Mouse (Mus musculus): Measurements from ENCODE around the gene Ccdc149.

The Ccdc149 gene

DNA sequence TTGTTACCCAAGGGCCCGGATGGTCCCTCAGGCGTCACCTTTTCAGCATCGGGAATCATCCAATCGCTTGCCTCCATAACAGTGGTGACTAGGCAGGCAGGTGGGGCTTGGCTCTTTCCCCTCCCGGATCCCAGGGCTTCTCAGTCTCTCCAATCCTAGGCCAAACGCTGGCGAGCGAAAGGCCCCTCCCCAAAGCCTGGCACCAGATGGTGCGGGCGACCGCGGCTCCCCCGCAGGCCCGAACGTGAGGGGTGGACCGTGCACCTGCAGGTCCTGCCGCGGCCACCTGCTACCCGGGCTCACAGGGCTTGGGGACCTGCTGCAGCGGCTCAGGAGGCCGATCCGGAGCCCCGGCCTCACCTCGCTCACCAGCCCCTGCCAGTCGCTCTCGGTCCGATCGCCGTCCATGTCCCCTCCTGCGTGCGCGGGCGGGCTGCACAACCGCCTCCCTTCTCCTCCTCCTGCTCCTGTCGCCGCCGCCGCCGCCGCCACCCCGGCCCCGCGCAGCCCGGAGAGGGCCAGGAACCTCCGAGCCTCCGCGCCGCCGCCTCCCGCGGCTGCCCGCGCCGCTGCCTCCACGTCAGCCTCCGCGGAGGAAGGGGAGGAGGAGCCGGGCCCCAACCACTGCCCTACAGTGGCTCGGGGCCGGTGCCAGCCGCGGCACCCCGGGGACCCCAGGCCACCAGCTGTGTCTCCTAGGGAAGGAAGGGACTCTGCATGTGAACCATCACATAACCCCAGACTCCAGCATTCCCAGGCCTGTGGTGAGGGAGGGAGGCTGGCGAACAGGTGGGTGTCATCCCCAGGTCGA lies at the start of gene Ccdc149:
TSS of gene Ccdc149 (minus strand) at position 531 of the 811 bp plus-strand sequence.
- DNase-seq (ENCODE audit: low spot score), result peak; percentile 68

DNA sequence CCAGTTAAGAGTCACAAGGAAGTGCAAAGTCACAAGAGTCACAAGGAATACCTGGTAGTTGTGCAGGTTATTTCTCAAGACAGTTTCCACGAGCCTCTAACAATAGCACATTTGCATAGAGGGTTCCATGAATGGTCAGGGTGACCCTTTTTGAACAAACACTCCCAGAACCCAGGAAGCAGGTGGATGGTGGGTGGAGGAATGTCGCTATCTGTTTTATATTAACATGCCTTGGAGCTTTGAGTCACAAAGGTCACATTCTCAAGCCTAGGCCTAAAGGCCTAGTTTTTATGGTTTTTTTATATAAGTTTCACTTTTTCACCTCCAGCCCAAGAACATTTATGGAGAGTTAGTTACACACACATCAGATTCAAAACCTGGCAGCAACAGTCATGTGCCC lies 48.6 kb upstream of the Ccdc149 start:
- no peak for DNase-seq (ENCODE audit: low spot score)

DNA sequence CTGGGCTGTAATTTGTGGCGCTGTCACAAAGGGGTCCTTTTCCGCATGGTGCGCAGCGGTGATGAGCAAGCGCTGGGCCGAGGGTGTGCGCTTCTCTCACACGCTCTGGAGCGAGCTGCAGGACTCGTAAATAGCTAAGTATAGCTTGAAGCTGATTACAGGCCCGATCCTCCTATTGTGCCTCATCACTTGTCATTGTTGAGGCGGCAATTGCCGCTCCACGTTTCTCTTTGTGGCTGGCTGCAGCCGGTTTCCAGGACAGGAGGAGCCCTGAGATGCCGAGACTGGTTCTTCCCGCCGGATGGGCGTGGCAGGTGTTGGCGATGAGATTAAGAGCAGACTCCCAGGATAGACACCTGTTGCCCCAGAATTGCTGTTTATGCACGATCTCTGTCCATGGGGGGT lies 44.8 kb upstream of the Ccdc149 start:
- DNase-seq (ENCODE audit: low spot score), result no peak

DNA sequence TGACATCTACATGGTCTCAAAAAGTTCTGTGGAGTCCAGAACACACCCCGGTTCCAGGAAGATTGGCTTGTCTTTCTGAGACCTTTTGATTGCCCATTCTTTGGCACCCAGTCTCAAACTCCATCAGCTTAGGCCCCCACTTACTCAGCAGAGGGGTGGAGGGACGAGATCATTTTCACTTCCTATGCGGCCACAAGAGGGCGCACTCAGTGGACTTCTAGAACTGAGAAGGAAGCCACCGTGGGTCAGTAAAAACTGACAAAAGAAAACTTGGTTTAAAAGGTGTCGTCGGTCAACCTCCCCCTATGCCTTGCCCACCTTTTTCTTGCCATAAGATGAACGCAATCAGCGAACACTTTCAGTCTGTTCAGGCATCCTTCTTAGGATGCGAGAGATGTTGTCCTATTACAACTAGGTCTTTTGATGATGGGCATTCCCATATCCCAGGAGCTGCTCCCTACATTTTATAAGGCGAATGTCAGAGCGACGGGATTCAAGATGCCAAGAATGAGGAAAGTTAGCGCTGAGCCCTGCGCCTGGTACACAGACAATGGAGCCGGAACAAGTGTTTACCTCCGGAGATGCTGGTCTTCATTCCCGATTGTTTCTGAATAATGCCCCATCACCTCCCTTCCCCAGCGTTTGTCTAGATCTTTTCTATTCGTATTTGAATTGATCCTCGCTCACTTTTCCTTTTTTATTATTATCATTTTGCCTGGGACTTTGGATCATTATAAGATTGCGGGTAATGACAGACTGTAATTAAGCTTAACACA lies 44.1 kb upstream of the Ccdc149 start:
- peak; percentile 55 for DNase-seq (ENCODE audit: low spot score)

DNA sequence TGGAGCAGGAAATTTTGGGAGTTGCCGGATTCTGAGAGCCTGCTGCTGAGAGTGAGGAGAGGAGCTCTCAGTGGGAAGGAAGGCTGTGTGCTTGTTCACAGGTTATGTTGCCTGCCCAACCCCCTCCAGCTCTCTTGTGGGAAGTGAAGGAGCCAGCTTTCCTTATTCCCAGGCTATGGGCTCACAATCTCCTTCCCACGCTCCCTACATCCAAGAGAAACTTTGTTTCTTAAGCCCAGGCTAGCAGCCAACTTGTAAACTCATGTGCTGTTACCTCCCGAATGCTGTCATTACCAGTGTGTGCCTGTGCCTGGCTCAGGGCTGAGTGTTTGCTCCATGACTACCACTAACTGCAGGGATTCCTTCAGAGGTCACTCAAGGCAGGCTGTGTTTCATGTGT lies 39.8 kb upstream of the Ccdc149 start:
- DNase-seq (ENCODE audit: low spot score), result no peak

DNA sequence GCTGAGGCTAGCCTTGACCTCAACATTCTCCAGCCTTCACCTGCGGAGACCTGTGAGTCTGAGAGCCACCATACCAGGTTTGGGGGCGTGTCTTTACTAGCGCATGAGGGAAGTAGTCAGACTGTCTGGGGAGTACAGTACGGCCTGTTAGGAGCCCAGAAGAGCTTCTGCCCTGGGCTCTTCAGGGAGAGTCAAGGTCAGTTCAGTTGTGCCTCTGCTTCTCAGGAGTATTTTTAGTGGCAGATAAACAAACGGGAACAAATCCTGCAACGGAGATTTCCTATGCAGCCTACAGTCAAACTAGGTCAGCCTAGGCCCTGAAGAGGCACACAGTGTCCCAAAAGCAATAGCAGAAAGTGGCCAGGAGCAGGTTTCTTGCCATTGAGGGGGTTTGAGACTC lies 38.1 kb upstream of the Ccdc149 start:
- DNase-seq (ENCODE audit: low spot score), result no peak

DNA sequence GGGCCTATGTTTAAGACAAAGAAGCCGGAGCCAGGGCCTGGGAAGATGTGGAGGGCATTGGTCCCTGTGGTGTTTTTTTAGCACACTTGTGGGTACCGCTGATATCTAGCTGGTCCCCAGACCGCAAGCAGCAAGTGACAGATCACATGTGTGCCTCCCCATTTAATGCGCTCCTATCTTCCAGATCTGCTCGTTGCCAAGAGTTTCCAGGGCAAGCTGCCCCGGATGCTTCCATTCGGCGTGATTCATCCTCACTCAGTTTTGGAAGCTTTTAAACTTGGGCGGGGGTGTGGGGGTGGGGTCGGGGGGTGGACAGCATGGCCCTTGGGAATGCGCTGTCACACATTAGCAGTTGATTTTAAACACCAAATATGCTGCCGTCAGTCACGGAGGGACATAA lies 33.3 kb upstream of the Ccdc149 start:
- no peak for DNase-seq (ENCODE audit: low spot score)

DNA sequence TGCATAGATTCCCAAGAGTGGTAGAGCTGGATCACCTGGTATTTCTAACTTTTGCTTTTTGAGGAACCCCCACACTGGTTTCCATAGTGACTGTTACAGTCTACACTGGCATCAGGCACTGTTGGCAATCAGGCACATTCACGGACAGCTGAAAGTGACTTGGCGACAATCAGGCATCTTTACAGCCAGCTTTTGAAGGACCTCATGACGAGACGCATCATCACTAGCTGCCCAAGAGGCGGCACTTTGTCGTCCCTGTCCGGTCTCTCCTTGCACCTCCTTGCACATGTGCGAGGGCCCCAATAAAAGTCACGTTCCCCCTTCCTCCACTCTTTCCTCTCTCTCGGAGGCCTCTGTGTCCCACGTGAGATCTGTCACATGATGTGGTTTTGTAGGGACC lies 32.8 kb upstream of the Ccdc149 start:
- no peak for DNase-seq (ENCODE audit: low spot score)

DNA sequence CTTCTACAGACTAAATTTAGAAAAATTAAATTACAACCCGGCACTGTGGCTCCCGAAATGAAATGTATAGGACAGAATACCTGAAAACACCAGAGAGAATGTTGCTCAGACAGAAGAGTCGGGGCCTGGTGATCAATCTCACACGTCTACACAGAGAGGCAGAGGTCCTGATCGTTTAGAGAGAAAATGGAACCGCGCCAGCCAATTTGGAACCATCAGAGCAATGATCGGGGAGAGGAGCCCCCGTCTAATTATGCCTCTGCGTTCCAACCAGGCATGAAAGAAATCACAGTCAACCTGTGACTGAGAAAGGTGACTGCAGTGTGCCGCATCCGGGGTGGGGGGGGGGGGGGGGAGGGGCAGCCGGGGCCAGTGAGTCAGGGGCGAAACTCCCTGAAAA lies 24.4 kb upstream of the Ccdc149 start:
- DNase-seq (ENCODE audit: low spot score), result no peak

DNA sequence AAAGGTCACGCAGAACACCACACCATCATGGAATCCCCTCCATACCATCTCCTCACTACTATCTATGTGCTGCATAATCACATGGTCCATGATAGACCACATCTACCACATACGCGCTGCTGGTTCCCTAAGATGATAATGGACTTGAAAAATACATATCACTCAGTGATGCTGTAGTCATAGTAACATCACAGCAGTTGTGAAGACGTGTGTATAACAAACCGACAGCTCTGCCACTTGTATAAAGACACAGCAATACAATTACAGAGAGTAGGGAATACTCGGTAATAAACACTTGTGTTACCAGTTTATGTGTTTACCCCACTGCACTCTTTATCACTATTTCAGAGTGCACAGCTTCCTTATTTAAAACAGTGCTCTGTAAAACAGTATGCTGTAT lies 20.2 kb upstream of the Ccdc149 start:
- DNase-seq (ENCODE audit: low spot score), result no peak

DNA sequence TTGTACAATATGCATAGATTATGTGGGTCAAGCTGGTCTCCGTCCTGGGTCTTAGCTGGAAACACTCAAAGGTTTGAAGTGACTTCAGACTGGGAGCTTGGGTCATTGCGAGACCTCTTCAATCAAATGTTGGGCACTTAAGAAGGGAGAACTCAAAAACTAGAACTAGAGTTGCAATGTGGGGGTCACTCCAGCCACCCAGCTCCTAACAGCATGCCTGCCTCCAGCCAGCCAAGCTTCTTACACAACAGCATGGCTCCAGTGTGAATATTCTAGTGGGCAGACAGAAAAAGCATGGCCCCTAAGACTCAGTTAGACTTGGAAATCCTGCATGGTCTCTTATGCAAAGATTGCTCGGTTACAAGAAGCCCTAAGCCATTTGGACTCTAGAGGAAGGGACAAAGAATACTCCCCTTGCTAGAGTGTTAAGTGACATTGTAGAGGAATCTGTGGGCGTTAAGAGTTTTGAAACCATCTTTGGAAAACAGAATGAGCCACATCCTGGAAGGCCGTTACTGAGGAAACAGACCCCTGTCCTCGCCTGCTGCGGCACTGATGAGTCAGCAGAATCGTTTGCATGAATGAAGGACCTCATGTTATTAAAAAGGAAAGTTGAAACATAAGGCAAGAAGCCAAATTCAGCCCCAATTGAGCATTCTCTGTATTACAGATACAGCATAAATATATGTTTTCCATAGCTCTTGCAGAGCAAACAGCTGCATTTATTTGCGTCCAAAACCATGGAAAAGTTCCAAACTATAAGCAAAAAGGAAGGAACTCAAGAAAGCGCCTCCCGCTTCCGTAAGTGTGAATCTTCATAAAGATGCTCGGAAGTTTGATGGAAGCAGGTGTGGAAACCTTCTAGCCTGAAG lies 16.5 kb upstream of the Ccdc149 start:
- DNase-seq (ENCODE audit: low spot score), result no peak

DNA sequence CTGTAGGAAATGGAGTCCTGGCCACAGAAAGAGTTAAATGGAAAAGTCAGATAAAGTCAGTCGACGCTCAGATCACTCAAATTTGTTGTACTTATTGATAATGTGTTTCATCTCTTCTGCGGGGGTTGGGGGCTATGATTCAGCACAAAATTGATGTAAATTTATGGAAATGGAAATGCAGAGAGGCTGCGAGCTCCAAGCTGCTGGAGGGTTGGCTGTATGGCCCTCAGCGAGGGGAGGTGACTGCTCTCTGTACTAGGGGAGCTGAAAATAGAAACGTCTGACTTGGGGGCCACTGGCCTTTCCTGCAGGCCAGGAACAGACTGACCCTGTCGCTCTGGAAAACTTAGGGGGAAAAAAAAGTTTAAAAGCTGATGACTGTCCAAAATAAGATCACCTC lies 5.5 kb upstream of the Ccdc149 start:
- no peak for DNase-seq (ENCODE audit: low spot score)

DNA sequence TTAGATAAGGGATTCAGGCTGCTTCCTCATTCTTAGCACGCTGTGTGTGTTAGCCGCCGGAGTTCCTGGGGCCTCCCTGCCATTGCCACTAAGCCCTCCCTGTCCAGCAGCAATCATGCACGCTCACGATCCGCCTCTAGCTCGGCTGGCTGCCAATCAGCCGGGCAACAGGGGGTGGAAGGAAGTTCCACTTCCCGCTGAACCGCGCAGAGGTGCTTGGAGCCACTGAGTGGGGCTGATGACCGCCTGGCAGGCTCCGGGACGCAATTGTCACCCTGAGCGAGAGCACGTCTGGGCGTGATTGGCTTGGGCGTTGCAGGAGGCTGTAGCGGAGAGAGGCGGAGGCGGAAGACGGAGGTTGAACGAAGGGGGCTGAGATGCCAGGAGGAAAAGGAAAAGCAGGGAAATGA lies 5.0 kb upstream of the Ccdc149 start:
- peak; percentile 80 for DNase-seq (ENCODE audit: low spot score)

DNA sequence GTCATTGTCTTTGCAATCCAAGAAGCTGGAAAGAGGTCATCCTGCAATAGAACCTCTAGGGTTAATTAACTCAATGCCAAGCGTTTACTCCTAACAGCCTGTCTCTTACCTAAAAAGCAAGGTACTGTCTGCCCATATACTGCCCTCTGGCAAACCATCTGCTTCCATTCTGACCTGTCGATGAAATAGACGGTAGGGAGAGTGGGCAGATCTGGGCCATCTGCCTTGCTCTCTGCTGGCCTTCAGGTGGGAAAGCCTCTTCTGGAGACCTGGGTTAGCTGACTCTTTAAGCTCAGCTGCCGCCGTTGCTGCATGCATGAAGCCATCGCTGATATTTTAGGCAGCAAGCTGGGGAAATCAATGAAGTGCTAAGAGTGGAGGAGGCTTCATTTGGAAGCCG lies 2.7 kb upstream of the Ccdc149 start:
- no peak for DNase-seq (ENCODE audit: low spot score)

DNA sequence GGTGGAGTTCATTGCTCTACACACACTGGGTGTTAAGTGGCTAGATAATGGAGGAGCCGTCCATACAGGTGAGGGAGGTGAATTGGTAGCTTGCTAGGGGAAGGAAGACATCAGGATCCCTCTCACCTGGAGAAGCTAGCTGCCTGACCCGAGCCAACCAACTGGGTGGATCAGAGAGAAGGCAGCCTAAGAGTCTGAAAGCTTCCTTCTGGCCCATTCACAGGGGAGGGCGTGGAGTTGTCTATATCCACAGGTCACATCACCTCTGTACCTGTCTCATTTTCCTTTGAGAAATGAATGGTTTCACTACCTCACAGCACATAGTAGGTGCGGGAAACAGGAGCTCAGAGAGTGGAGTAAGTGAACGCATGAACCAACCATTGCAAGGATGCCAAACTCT lies 770 bp downstream of the Ccdc149 start:
- no peak for DNase-seq (ENCODE audit: low spot score)

DNA sequence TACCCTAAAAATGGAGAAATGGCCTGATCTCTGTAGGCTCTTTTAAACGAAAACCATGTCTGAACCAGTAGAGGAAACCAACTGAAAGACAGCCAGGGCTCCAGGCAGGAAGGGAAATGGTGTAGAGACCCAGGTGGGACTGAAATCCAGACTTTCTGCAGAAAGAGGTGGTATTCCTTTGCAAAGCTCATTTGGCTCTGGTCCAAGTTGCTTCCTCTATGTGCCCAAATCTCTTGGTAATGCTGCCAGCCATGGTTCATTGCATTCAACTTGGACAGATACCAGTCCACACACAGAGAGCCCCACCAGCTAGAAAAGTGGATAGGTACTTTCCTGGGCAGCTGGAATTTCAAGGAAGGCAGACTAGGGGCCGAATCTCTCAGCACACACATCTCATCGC lies 3.5 kb downstream of the Ccdc149 start:
- DNase-seq (ENCODE audit: low spot score), result no peak

DNA sequence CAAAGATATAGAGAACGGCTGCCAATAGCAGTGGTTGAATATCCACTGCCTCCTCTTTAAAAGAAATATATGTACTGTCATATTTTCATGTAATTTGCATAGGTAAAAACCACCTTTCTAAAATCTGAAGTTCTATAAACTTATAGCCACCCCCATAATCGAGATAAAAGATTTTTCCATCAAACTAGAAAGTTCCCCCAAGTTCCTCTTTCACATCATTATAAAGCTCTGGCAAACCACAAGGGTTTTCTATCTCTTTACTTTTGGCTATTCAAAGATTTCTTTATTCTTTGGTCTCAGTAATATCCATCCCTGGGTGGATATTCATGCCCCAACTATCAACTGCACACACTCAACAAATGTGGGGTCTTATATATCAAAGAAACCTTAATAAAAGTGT lies 8.9 kb downstream of the Ccdc149 start:
- no peak for DNase-seq (ENCODE audit: low spot score)

DNA sequence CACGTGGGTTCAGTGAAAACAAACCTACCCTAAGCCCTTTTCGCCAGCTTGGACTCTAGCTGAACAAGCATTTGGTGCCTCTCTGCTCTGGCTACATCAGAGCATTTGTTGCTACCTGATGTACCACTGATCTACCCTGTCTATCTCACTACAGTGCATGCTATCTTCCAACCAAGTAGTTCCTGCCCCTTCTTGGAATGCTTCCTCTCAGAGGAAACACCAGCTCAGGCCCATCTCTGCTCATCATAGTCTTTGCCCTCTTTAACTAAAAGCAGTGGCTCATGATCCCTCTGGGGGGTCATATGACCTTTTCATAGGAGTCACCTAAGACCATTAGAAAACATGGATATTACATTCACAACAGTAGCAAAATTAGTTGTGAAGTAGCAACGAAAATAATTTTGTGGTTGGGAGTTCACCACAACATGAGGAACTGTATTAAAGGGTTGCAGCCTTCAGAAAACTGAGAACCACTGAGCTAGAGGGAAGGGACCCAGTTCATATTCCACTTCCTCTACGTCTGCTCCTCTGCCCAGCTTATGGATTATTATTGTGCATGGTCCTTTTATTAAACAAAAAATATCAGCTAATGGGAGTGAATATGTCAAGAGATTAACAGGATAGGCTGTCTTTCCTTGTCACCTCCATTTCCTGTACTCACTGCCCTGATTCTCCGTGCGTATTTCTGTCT lies 9.7 kb downstream of the Ccdc149 start:
- DNase-seq (ENCODE audit: low spot score), result no peak

DNA sequence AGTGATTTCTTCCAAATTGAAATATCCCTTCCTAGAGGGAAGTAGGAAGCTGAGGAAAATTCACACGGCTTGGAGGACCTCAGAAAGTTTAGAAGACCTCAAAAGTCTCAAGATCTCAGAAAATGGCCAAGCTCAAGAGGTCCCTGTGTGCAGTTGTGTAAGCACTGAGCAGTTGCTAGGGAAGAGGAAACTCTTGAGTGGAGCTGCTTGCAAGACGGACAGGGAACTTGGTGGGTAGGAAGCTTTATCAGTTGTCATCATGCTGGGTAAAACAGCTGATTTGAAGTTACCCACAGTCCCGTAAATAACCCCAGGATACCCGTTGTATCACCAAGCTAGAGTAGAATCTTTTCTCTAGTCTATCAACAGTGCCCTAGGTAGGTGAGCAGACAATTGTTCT lies 12.0 kb downstream of the Ccdc149 start:
- no peak for DNase-seq (ENCODE audit: low spot score)

DNA sequence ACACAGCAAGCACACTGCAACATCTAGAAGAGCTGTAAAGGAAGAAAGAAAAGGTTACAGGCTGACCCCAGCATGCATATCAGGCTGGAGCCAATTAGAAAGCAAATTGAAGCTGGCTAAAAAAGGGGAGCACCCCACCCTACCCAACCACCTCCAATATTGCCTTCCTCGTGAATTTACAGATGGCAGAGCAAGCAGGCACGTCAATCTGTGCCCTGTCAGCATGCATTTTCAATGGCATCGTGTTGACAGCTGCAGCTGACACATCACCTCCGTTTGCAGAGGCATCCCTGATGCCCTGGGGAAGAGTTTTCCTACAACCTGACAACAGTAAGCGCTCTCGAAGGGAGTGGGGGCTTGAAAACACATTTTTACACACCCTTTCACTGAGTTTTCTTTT lies 14.2 kb downstream of the Ccdc149 start:
- DNase-seq (ENCODE audit: low spot score), result no peak

DNA sequence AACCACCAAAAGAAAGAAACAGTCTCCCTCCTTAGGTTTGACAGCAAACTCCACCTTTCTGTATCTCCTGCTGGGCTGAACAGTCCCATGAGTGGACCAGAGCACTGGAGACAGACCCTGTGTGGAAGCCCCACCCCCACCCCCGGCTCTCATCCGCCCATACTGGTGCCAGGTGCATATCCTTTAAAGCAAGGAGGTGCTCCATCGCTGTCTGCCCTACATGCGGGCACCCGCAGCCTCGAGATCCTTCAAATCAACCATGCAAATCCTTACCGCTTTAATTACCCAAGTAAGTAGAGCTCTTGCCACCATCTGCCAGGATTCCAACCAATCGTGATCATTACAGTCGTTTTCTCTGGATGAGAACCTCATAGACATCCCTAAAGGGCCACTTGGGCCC lies 20.5 kb downstream of the Ccdc149 start:
- no peak for DNase-seq (ENCODE audit: low spot score)

DNA sequence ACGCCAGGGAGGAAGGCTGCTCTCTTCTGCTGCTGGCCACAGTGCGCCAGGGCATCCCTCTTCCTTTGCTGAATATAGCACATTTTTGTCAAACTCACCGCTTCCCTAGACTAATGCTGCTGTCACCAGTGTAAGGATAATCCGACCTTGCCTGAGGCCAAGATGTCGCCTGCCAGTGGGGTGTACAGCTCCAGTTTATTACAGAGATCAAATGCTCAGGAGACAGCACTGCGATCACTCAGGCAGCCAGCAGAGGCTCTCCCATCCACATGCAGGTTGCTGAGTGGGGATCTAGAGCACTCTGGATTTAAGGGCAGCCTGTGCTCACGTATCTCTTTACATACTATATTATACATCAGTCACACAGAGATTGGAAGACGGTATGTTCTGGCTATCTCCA lies 22.1 kb downstream of the Ccdc149 start:
- DNase-seq (ENCODE audit: low spot score), result no peak

All from ovary, postnatal 36 days (tissue).